Mouse (Mus musculus): ENCODE data around the gene Pik3c2b. TPM values are rescaled to one million over a fixed set of nuclear protein-coding genes. Genes with fewer than 3 reads are reported as not detected.

The Pik3c2b gene
- total RNA-seq, 2 experiments from 2014 or later, result 22.7 to 24.3 TPM

Other genes with a start within 250 kb of the Pik3c2b start
- 1 to 10 TPM; 3.0 to 5.6 TPM for gene Lrrn2, start 165.4 kb upstream of the Pik3c2b start, total RNA-seq (2021)
- gene Mdm4, start 15.1 kb upstream of the Pik3c2b start, total RNA-seq (2021), result 10 to 100 TPM; 42.8 to 52.4 TPM
- 10 to 100 TPM; 32.2 to 34.6 TPM for gene Ppp1r15b, start 85.5 kb downstream of the Pik3c2b start, total RNA-seq (2021)
- 10 to 100 TPM; 69.0 to 81.8 TPM for gene Plekha6, start 118.5 kb downstream of the Pik3c2b start, total RNA-seq (2021)